Mouse (Mus musculus) forebrain, embryonic 11.5 days (tissue): ENCODE measurements at regions not wholly inside any gene's neighbourhood (a gene's known extent, or its start where the extent isn't known, plus 50 kb on each side); places are given as distances from the start of the nearest gene placed in this dataset.

Experiments
- ATAC-seq: fragments of 200-750 bp; cut with Nextera tagmentation; replicated peaks from 2 replicates; pipeline ENCODE4 v1.8.0; 2017; ENCODE audit warnings: moderate TSS enrichment; ENCODE audit not compliant: low FRiP score
- DNase-seq: peaks from one replicate; pipeline ENCODE4 v3.0.0-alpha.2; 2017; ENCODE audit warnings: low spot score
- H3K27ac ChIP-seq: fragments of 300-500 bp; sonication (generic); 2 replicates; pipeline ENCODE4 v1.5.1; 2014; ENCODE audit warnings: low read depth, low read length
- H3K27me3 ChIP-seq: fragments of 300-500 bp; sonication (generic); 2 replicates; pipeline ENCODE4 v1.6.1; 2014; ENCODE audit warnings: mild to moderate bottlenecking, low read length, mixed read lengths; ENCODE audit not compliant: control insufficient read depth, insufficient read depth
- H3K36me3 ChIP-seq: fragments of 300-500 bp; sonication (generic); 2 replicates; pipeline ENCODE4 v1.6.1; 2014; ENCODE audit warnings: mild to moderate bottlenecking, low read length, moderate library complexity, mixed read lengths; ENCODE audit not compliant: control insufficient read depth, insufficient read depth
- H3K4me1 ChIP-seq: fragments of 300-500 bp; sonication (generic); replicated peaks from 2 replicates; pipeline ENCODE4 v1.6.1; 2014; ENCODE audit warnings: low read length, mixed read lengths; ENCODE audit not compliant: control insufficient read depth, insufficient read depth
- H3K4me2 ChIP-seq: fragments of 300-500 bp; sonication (generic); 2 replicates; pipeline ENCODE4 v1.6.1; 2014; ENCODE audit warnings: low read depth, mild to moderate bottlenecking, low read length, moderate library complexity, mixed read lengths; ENCODE audit not compliant: severe bottlenecking
- H3K4me3 ChIP-seq: fragments of 300-500 bp; sonication (generic); 2 replicates; pipeline ENCODE4 v1.5.1; 2014; ENCODE audit warnings: low read depth, low read length
- H3K9ac ChIP-seq: fragments of 300-500 bp; sonication (generic); 2 replicates; pipeline ENCODE4 v1.6.1; 2014; ENCODE audit warnings: low read length
- H3K9me3 ChIP-seq: fragments of 300-500 bp; sonication (generic); 2 replicates; pipeline ENCODE4 v1.6.1; 2016; ENCODE audit warnings: low read length, mixed read lengths; ENCODE audit not compliant: control insufficient read depth
- WGBS: fragments of 180-500 bp; shearing (Covaris S2); extraction: QIAGEN DNeasy Blood & Tissue Kit; methylation state at CpG from one replicate; pipeline ENCODE4 v1.1.7; 2014; 5-methylcytosine and 5-hydroxymethylcytosine counted together

GRCm38 (mm10) chr13:48316747-48317146 lies 55.7 kb downstream of the Id4 start:
- H3K4me3 ChIP-seq = no peak overlapping the region
- H3K9ac ChIP-seq = peak overlapping the region; percentile 14; the same call in 1 of the 2 replicates
- peaks cover 11% of the 10 kb centered on the region; the same call in 1 of the 2 replicates for H3K27me3 ChIP-seq
- DNase-seq (peak; percentile 66), ATAC-seq (no peak)
- 8% methylated on average over 9 of the region's 9 CpGs for WGBS
- no peak overlapping the region for H3K27ac ChIP-seq
- H3K4me1 ChIP-seq = peaks cover 10% of the 10 kb centered on the region
- no peak overlapping the region for H3K4me2 ChIP-seq
- H3K36me3 ChIP-seq = no peaks in the 10 kb centered on the region
- H3K9me3 ChIP-seq = no peaks in the 10 kb centered on the region

GRCm38 (mm10) chr13:48317457-48317856 lies 56.4 kb downstream of the Id4 start:
- Histone ChIP-seq H3K4me3 (no peak overlapping the region), H3K9ac (no peak overlapping the region), H3K9me3 (no peaks in the 10 kb centered on the region), H3K27me3 (peaks cover 11% of the 10 kb centered on the region; the same call in 1 of the 2 replicates), H3K4me2 (no peak overlapping the region), H3K36me3 (no peaks in the 10 kb centered on the region), H3K27ac (no peak overlapping the region), H3K4me1 (peaks cover 10% of the 10 kb centered on the region)
- 29% methylated on average over 7 of the region's 7 CpGs for WGBS
- DNase-seq (no peak), ATAC-seq (no peak)

GRCm38 (mm10) chr13:48319001-48319400 lies 58.0 kb downstream of the Id4 start:
- Histone ChIP-seq H3K9ac (no peak overlapping the region), H3K36me3 (no peaks in the 10 kb centered on the region), H3K4me1 (peaks cover 10% of the 10 kb centered on the region), H3K4me2 (no peak overlapping the region), H3K27ac (no peak overlapping the region), H3K9me3 (no peaks in the 10 kb centered on the region), H3K27me3 (peaks cover 11% of the 10 kb centered on the region; the same call in 1 of the 2 replicates), H3K4me3 (no peak overlapping the region)
- DNase-seq = no peak
- 88% methylated on average over 7 of the region's 7 CpGs for WGBS
- ATAC-seq = no peak

- Histone ChIP-seq H3K4me2 (no peak overlapping the region), H3K9me3 (no peaks in the 10 kb centered on the region), H3K4me1 (no peaks in the 10 kb centered on the region), H3K27ac (no peak overlapping the region), H3K36me3 (no peaks in the 10 kb centered on the region), H3K9ac (no peak overlapping the region), H3K4me3 (no peak overlapping the region), H3K27me3 (peaks cover under 1% of the 10 kb centered on the region; the same call in 1 of the 2 replicates)
- ATAC-seq = no peak
- 9% methylated on average over 8 of the region's 8 CpGs for WGBS
- no peak for DNase-seq
These were observed 63.3 kb downstream of the Id4 start for GRCm38 (mm10) chr13:48324290-48324718.

GRCm38 (mm10) chr13:48330619-48331018 lies 69.6 kb downstream of the Id4 start:
- Histone ChIP-seq H3K27ac (no peak overlapping the region), H3K36me3 (no peaks in the 10 kb centered on the region), H3K4me1 (no peaks in the 10 kb centered on the region), H3K9me3 (no peaks in the 10 kb centered on the region), H3K9ac (no peak overlapping the region), H3K27me3 (no peaks in the 10 kb centered on the region), H3K4me2 (no peak overlapping the region), H3K4me3 (no peak overlapping the region)
- ATAC-seq (no peak), DNase-seq (no peak)
- WGBS = 96% methylated on average over 11 of the region's 11 CpGs

GRCm38 (mm10) chr13:48336135-48336534 lies 75.1 kb downstream of the Id4 start:
- DNase-seq = no peak
- H3K9ac ChIP-seq = no peak overlapping the region
- WGBS = 83% methylated on average over 13 of the region's 13 CpGs
- no peak overlapping the region for H3K4me3 ChIP-seq
- H3K27ac ChIP-seq = no peak overlapping the region
- no peaks in the 10 kb centered on the region for H3K36me3 ChIP-seq
- no peaks in the 10 kb centered on the region for H3K9me3 ChIP-seq
- no peak overlapping the region for H3K4me2 ChIP-seq
- no peaks in the 10 kb centered on the region for H3K27me3 ChIP-seq
- no peak for ATAC-seq
- no peaks in the 10 kb centered on the region for H3K4me1 ChIP-seq

GRCm38 (mm10) chr13:48336602-48337001 lies 75.6 kb downstream of the Id4 start:
- no peak for ATAC-seq
- 88% methylated on average over 11 of the region's 11 CpGs for WGBS
- H3K4me1 ChIP-seq = no peaks in the 10 kb centered on the region

GRCm38 (mm10) chr13:48338561-48338960 lies 77.5 kb downstream of the Id4 start:
- no peak for DNase-seq
- Histone ChIP-seq H3K4me3 (no peak overlapping the region), H3K4me2 (no peak overlapping the region), H3K4me1 (no peaks in the 10 kb centered on the region), H3K36me3 (no peaks in the 10 kb centered on the region), H3K9ac (no peak overlapping the region), H3K27ac (no peak overlapping the region), H3K9me3 (no peaks in the 10 kb centered on the region), H3K27me3 (no peaks in the 10 kb centered on the region)
- ATAC-seq = no peak
- WGBS = 73% methylated on average over 6 of the region's 6 CpGs

More at GRCm38 (mm10) chr13:48336602-48337001, 75.6 kb downstream of the Id4 start:
- Histone ChIP-seq H3K36me3 (no peaks in the 10 kb centered on the region), H3K9ac (no peak overlapping the region), H3K27ac (no peak overlapping the region), H3K4me2 (no peak overlapping the region), H3K27me3 (no peaks in the 10 kb centered on the region), H3K4me3 (no peak overlapping the region), H3K9me3 (no peaks in the 10 kb centered on the region)
- DNase-seq = no peak

- H3K9me3 ChIP-seq = no peaks in the 10 kb centered on the region
- ATAC-seq (no peak), DNase-seq (no peak)
- H3K27ac ChIP-seq = no peak overlapping the region
- no peaks in the 10 kb centered on the region for H3K4me1 ChIP-seq
- no peak overlapping the region for H3K4me2 ChIP-seq
- 73% methylated on average over 9 of the region's 9 CpGs for WGBS
- H3K36me3 ChIP-seq = no peaks in the 10 kb centered on the region
- no peaks in the 10 kb centered on the region for H3K27me3 ChIP-seq
- no peak overlapping the region for H3K9ac ChIP-seq
- H3K4me3 ChIP-seq = no peak overlapping the region
These were observed 89.1 kb downstream of the Id4 start for GRCm38 (mm10) chr13:48350124-48350523.
